8 mouse cellular contexts compared by ENCODE assay signal in genomic region chrX:60891329-60892095, GRCm38 (mm10). TPM values are rescaled to one million over a fixed set of nuclear protein-coding genes. Genes with fewer than 3 reads are reported as not detected.
DNase-seq lines count a peak whose midpoint lies in the region; ATAC-seq and TF ChIP-seq lines count a peak whose summit lies in the region.

No protein-coding gene starts in this region.

- no peak for TF ChIP-seq POLR2A in bone marrow macrophage, adult 2 months (IDR thresholded peaks at IDR 0.05; ENCODE audit: borderline replicate concordance, low read depth, low read length)

- H3K27ac ChIP-seq in heart, embryonic 11.5 days (ENCODE audit: low read depth, low read length): no peak overlapping the region
- no peak overlapping the region for H3K27ac ChIP-seq in bone marrow macrophage, adult 2 months (ENCODE audit: insufficient read depth, low read depth, low read length)
- H3K27ac ChIP-seq in hindbrain, embryonic 12.5 days: no peak overlapping the region
- peak overlapping the region; percentile 94 for H3K27ac ChIP-seq in midbrain, embryonic 10.5 days (replicated peaks)

- no peaks in the 10 kb centered on the region for H3K36me3 ChIP-seq in heart, embryonic 11.5 days (ENCODE audit: control insufficient read depth, insufficient read depth, low read length)
- H3K36me3 ChIP-seq in hindbrain, embryonic 12.5 days: no peaks in the 10 kb centered on the region
- H3K36me3 ChIP-seq in midbrain, embryonic 10.5 days: no peaks in the 10 kb centered on the region

- intact Hi-C loops in heart, postnatal 36 days (cut with DNase I): no loop called here

- H3K4me1 ChIP-seq in heart, embryonic 11.5 days (ENCODE audit: control insufficient read depth, insufficient read depth, low read length): no peaks in the 10 kb centered on the region
- no peaks in the 10 kb centered on the region for H3K4me1 ChIP-seq in bone marrow macrophage, adult 2 months (ENCODE audit: control insufficient read depth, insufficient read depth, low read length)
- H3K4me1 ChIP-seq in hindbrain, embryonic 12.5 days: peaks cover 5% of the 10 kb centered on the region; the same call in 1 of the 2 replicates
- H3K4me1 ChIP-seq in midbrain, embryonic 10.5 days: peaks cover 40% of the 10 kb centered on the region

- peaks cover 76% of the 10 kb centered on the region for H3K27me3 ChIP-seq in heart, embryonic 11.5 days (ENCODE audit: control insufficient read depth, insufficient read depth, low read length)
- H3K27me3 ChIP-seq in hindbrain, embryonic 12.5 days: peaks cover 37% of the 10 kb centered on the region
- peaks cover 15% of the 10 kb centered on the region for H3K27me3 ChIP-seq in midbrain, embryonic 10.5 days (ENCODE audit: low read depth, poor library complexity, severe bottlenecking)

- peak overlapping the region; percentile 47 for H3K4me3 ChIP-seq in heart, embryonic 11.5 days (ENCODE audit: low read depth, low read length)
- H3K4me3 ChIP-seq in bone marrow macrophage, adult 2 months (ENCODE audit: insufficient read depth, low read length): peak overlapping the region; percentile 44
- peak overlapping the region; percentile 51 for H3K4me3 ChIP-seq in hindbrain, embryonic 12.5 days
- peak overlapping the region; percentile 72 for H3K4me3 ChIP-seq in midbrain, embryonic 10.5 days

- 12% methylated on average over 43 of the region's 43 CpGs for WGBS in heart, embryonic 11.5 days (ENCODE audit: insufficient replicate concordance)
- 21% methylated on average over 43 of the region's 43 CpGs for WGBS in hindbrain, embryonic 12.5 days
- WGBS in midbrain, embryonic 10.5 days: 20% methylated on average over 43 of the region's 43 CpGs

- no peaks in the 10 kb centered on the region for H3K9me3 ChIP-seq in heart, embryonic 11.5 days (replicated peaks; ENCODE audit: control insufficient read depth, low read length)
- no peaks in the 10 kb centered on the region; the same call in 1 of the 2 replicates for H3K9me3 ChIP-seq in hindbrain, embryonic 12.5 days (replicated peaks)
- H3K9me3 ChIP-seq in midbrain, embryonic 10.5 days (replicated peaks): peaks cover 13% of the 10 kb centered on the region; the same call in 1 of the 2 replicates

- ATAC-seq in heart, embryonic 11.5 days (replicated peaks; ENCODE audit: insufficient number of reproducible peaks, low FRiP score, low TSS enrichment): no peak
- ATAC-seq in hindbrain, embryonic 12.5 days (ENCODE audit: low FRiP score): no peak

- H3K4me2 ChIP-seq in heart, embryonic 11.5 days: peak overlapping the region; percentile 71
- peak overlapping the region; percentile 61 for H3K4me2 ChIP-seq in hindbrain, embryonic 12.5 days (replicated peaks)

- DNase-seq in heart, postnatal 36 days: no peak
- peak; percentile 39 for DNase-seq in midbrain, embryonic 10.5 days (ENCODE audit: low spot score)
- no peak for DNase-seq in gastrocnemius, postnatal 4 days (ENCODE audit: low spot score in 2 of 2)
- DNase-seq in layer of hippocampus, adult 8-10 months (ENCODE audit: low spot score in 2 of 2): no peak
- DNase-seq in adrenal gland, postnatal 4 days (ENCODE audit: low spot score in 2 of 2): no peak

- no peak for TF ChIP-seq CTCF in bone marrow macrophage, adult 2 months (IDR thresholded peaks at IDR 0.05; ENCODE audit: low read depth, low read length)

- peak overlapping the region; percentile 39; the same call in 1 of the 2 replicates for H3K9ac ChIP-seq in heart, embryonic 11.5 days (ENCODE audit: low read depth, low read length)
- peak overlapping the region; percentile 65 for H3K9ac ChIP-seq in hindbrain, embryonic 12.5 days

RNA-seq across cellular contexts. Expression of gene Sox3, which starts 1.7 kb away (rescaled TPM):
- polyA plus RNA-seq in heart, embryonic 11.5 days (2014; fragmentation: Nextera tagmentation; extraction: Ambion mirVana): 0.92 and 0.96 TPM in 2 replicates
- total RNA-seq in heart, postnatal 36 days (2021): not detected
- polyA plus RNA-seq in bone marrow macrophage, adult 2 months (2012; ENCODE audit: insufficient read depth, insufficient read length, missing spikeins): not detected in 2 replicates
- 2.0 and 2.6 TPM in 2 replicates for polyA plus RNA-seq in hindbrain, embryonic 12.5 days (2016; fragmentation: Nextera tagmentation; extraction: Ambion mirVana)
- 5.0 and 5.5 TPM in 2 replicates for polyA plus RNA-seq in midbrain, embryonic 10.5 days (2016; fragmentation: Nextera tagmentation; extraction: Ambion mirVana)
- total RNA-seq in gastrocnemius, postnatal 4 days (2021): under 1 TPM in 1 of 2 experiments, not detected in 1; 0.13 TPM
- total RNA-seq in layer of hippocampus, adult 8-10 months (2022): under 1 TPM; 0.64 to 0.98 (median 0.80) TPM
- under 1 TPM; 0.48 to 0.64 TPM for total RNA-seq in adrenal gland, postnatal 4 days (2021)
